ENCODE assay signal across 25 mouse cellular contexts in the genomic region with DNA sequence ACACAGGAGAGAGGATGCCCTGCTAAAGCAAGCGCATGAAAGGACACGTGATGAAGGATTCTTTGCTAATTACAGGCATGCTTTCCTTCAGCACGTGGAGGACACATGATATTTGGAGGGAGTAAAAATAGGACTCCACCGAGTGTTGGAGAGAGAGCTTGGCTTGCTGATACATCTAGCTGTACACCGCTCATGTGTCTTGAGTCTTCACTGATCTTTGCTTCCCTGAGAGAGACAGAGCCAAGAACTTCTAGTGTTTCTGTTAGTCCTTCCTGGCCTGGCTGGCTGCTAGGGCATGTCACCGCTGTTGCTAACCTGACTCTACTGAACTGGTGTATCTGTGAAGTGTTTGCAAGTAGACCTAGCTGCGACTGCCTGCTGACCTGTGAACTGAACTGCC. TPM values are rescaled to one million over a fixed set of nuclear protein-coding genes. Genes with fewer than 3 reads are reported as not detected.
DNase-seq lines count a peak whose midpoint lies in the region; ATAC-seq and TF ChIP-seq lines count a peak whose summit lies in the region.
"Had no signal": no experiment of that assay in that cellular context is flagged by ENCODE, and none has a peak within 500 bp of the region (broad histone marks: within the 10 kb centered on the region; RNA-seq: fewer than 3 reads in every experiment).

No protein-coding gene starts in this region.

- no peaks in the 10 kb centered on the region for H3K9me3 ChIP-seq in heart, embryonic 10.5 days
- no peaks in the 10 kb centered on the region for H3K9me3 ChIP-seq in heart, postnatal 0 days (replicated peaks; ENCODE audit: control insufficient read depth, low read length)
- no peaks in the 10 kb centered on the region for H3K9me3 ChIP-seq in heart, embryonic 11.5 days (replicated peaks; ENCODE audit: control insufficient read depth, low read length)
- H3K9me3 ChIP-seq: embryonic facial prominence, embryonic 15.5 days; forebrain, embryonic 15.5 days; G1E; hindbrain, embryonic 12.5 days had no signal

- no peaks in the 10 kb centered on the region for H3K27me3 ChIP-seq in heart, adult 2 months (ENCODE audit: control insufficient read depth, insufficient read depth, low read length)
- no peaks in the 10 kb centered on the region for H3K27me3 ChIP-seq in heart, embryonic 10.5 days (ENCODE audit: insufficient read depth, poor library complexity, severe bottlenecking)
- no peaks in the 10 kb centered on the region for H3K27me3 ChIP-seq in heart, postnatal 0 days (ENCODE audit: control insufficient read depth, insufficient read depth, low read length)
- no peaks in the 10 kb centered on the region for H3K27me3 ChIP-seq in heart, embryonic 11.5 days (ENCODE audit: control insufficient read depth, insufficient read depth, low read length)
- H3K27me3 ChIP-seq: embryonic facial prominence, embryonic 15.5 days; forebrain, embryonic 15.5 days; hindbrain, embryonic 12.5 days had no signal

- H3K9ac ChIP-seq in heart, adult 2 months (ENCODE audit: low read depth, low read length): no peak overlapping the region
- H3K9ac ChIP-seq in heart, postnatal 0 days (replicated peaks; ENCODE audit: low read depth, low read length): no peak overlapping the region
- H3K9ac ChIP-seq in heart, embryonic 11.5 days (ENCODE audit: low read depth, low read length): no peak overlapping the region
- H3K9ac ChIP-seq: embryonic facial prominence, embryonic 15.5 days; forebrain, embryonic 15.5 days; hindbrain, embryonic 12.5 days had no signal

- H3K36me3 ChIP-seq in heart, adult 2 months (ENCODE audit: control insufficient read depth, insufficient read depth, low read length): no peaks in the 10 kb centered on the region
- H3K36me3 ChIP-seq in heart, embryonic 10.5 days: peaks cover 53% of the 10 kb centered on the region
- H3K36me3 ChIP-seq in heart, postnatal 0 days (replicated peaks; ENCODE audit: control insufficient read depth, insufficient read depth, low read length): no peaks in the 10 kb centered on the region; the same call in 1 of the 2 replicates
- 0 out of 2 replicates have a peak, but pooled peaks cover 4% of the 10 kb centered on the region for H3K36me3 ChIP-seq in heart, embryonic 11.5 days (ENCODE audit: control insufficient read depth, insufficient read depth, low read length)
- H3K36me3 ChIP-seq: G1E had no signal

- peak; percentile 37; the same call in 1 of the 2 replicates for TF ChIP-seq EP300 in heart, adult 2 months (IDR thresholded peaks at IDR 0.05; ENCODE audit: insufficient read depth, low read depth, low read length)
- no peak for TF ChIP-seq EP300 in heart, postnatal 0 days (IDR thresholded peaks at IDR 0.05; ENCODE audit: low read depth)

- ATAC-seq in heart, postnatal 0 days (ENCODE audit: insufficient read depth, low read depth): peak; percentile 62
- ATAC-seq in heart, embryonic 11.5 days (replicated peaks; ENCODE audit: insufficient number of reproducible peaks, low FRiP score, low TSS enrichment): no peak
- ATAC-seq: CD4-positive, CD25-positive, alpha-beta regulatory T cell, adult 4 months; forebrain, embryonic 15.5 days; hindbrain, embryonic 16.5 days had no signal

- intact Hi-C loops in heart, adult 2 months (cut with DNase I): loop anchor here (10.0 kb wide), 1 partner anchor 81 kb away; the partner anchor contains the start of gene 9430015G10Rik

- WGBS in heart, adult 2 months: 69% methylated on average over 7 of the region's 7 CpGs
- 81% methylated on average over 7 of the region's 7 CpGs for WGBS in heart, embryonic 10.5 days
- 58% methylated on average over 7 of the region's 7 CpGs for WGBS in heart, postnatal 0 days
- 85% methylated on average over 7 of the region's 7 CpGs for WGBS in heart, embryonic 11.5 days (ENCODE audit: insufficient replicate concordance)

- no peaks in the 10 kb centered on the region for H3K79me2 ChIP-seq in heart, adult 2 months (replicated peaks; ENCODE audit: control insufficient read depth, insufficient read depth, low read length)

- H3K27ac ChIP-seq in heart, adult 2 months: peak overlapping the region; percentile 54
- H3K27ac ChIP-seq in heart, embryonic 10.5 days: no peak overlapping the region
- peak overlapping the region; percentile 28; the same call in 1 of the 2 replicates for H3K27ac ChIP-seq in heart, postnatal 0 days (ENCODE audit: low read depth)
- H3K27ac ChIP-seq in heart, embryonic 11.5 days (ENCODE audit: low read depth, low read length): no peak overlapping the region
- H3K27ac ChIP-seq: embryonic facial prominence, embryonic 15.5 days; forebrain, embryonic 15.5 days; hindbrain, embryonic 12.5 days had no signal

- H3K4me3 ChIP-seq in heart, adult 2 months: no peak overlapping the region
- no peak overlapping the region for H3K4me3 ChIP-seq in heart, embryonic 10.5 days
- H3K4me3 ChIP-seq in heart, postnatal 0 days (ENCODE audit: low read depth, low read length): no peak overlapping the region
- no peak overlapping the region for H3K4me3 ChIP-seq in heart, embryonic 11.5 days (ENCODE audit: low read depth, low read length)
- H3K4me3 ChIP-seq: embryonic facial prominence, embryonic 15.5 days; erythroblast, embryonic 14.5 days; forebrain, embryonic 15.5 days; hindbrain, embryonic 12.5 days had no signal

- H3K4me2 ChIP-seq in heart, postnatal 0 days (ENCODE audit: low read depth, low read length): no peak overlapping the region
- H3K4me2 ChIP-seq in heart, embryonic 11.5 days: no peak overlapping the region
- H3K4me2 ChIP-seq: embryonic facial prominence, embryonic 15.5 days; forebrain, embryonic 15.5 days; hindbrain, embryonic 12.5 days had no signal

- TF ChIP-seq POLR2A in heart, adult 2 months (IDR thresholded peaks at IDR 0.05; ENCODE audit: insufficient read depth, low read depth, low read length): no peak

- DNase-seq in gastrocnemius, adult 18-20 months (ENCODE audit: low spot score): peak; percentile 80
- DNase-seq in gastrocnemius, postnatal 4 days (ENCODE audit: low spot score in 2 of 2): no peak
- DNase-seq in heart, adult 2 months: peak in 1 of 2 experiments; percentile 41
- no peak for DNase-seq in heart, embryonic 10.5 days (ENCODE audit: low spot score)
- DNase-seq in heart, postnatal 0 days (ENCODE audit: low spot score): peak; percentile 20
- peak; percentile 87 for DNase-seq in skeletal muscle tissue, adult 2 months (ENCODE audit: low read depth, low spot score)
- DNase-seq: adrenal gland, postnatal 10 days; B cell, adult 2 months; cerebellum, adult 11 months; cerebellum, adult 8-10 months; cerebellum, postnatal 14 days; embryo, embryonic 11 days; kidney, adult 11 months; kidney, adult 9 months had no signal

- no peak for TF ChIP-seq CTCF in heart, adult 2 months (IDR thresholded peaks at IDR 0.05)
- TF ChIP-seq CTCF in heart, postnatal 0 days (IDR thresholded peaks at IDR 0.05; ENCODE audit: low read depth): no peak

- H3K4me1 ChIP-seq in heart, adult 2 months (ENCODE audit: control insufficient read depth, insufficient read depth, low read length): peaks cover 3% of the 10 kb centered on the region; the same call in 1 of the 2 replicates
- peaks cover 15% of the 10 kb centered on the region for H3K4me1 ChIP-seq in heart, embryonic 10.5 days
- H3K4me1 ChIP-seq in heart, postnatal 0 days (ENCODE audit: control insufficient read depth, insufficient read depth): peaks cover 10% of the 10 kb centered on the region; the same call in 1 of the 2 replicates
- peaks cover 13% of the 10 kb centered on the region for H3K4me1 ChIP-seq in heart, embryonic 11.5 days (ENCODE audit: control insufficient read depth, insufficient read depth, low read length)
- H3K4me1 ChIP-seq: forebrain, embryonic 15.5 days; hindbrain, embryonic 12.5 days had no signal

RNA-seq across cellular contexts. Expression of gene Tnfrsf18, which starts 1.8 kb away (rescaled TPM):
- not detected for total RNA-seq in gastrocnemius, adult 18-20 months (2021)
- total RNA-seq in gastrocnemius, postnatal 4 days (2021): under 1 TPM; 0.62 to 0.66 TPM
- total RNA-seq in heart, adult 2 months (2021): under 1 TPM in 1 of 2 experiments, not detected in 1; 0.31 TPM
- 0.80 and 0.82 TPM in 2 replicates for polyA plus RNA-seq in heart, adult 2 months (2012; rRNA removed)
- 1.4 and 1.7 TPM in 2 replicates for polyA plus RNA-seq in heart, embryonic 10.5 days (2016; fragmentation: Nextera tagmentation; extraction: Ambion mirVana)
- 2.2 TPM in 1 of 2 replicates, not detected in the other for total RNA-seq in heart, postnatal 0 days (2014; rRNA removed; ENCODE audit: low replicate concordance)
- polyA plus RNA-seq in heart, postnatal 0 days (2015; fragmentation: Nextera tagmentation; extraction: Ambion mirVana): 0.88 and 1.00 TPM in 2 replicates
- polyA plus RNA-seq in heart, embryonic 11.5 days (2014; fragmentation: Nextera tagmentation; extraction: Ambion mirVana): 1.3 and 1.7 TPM in 2 replicates
- total RNA-seq: heart, postnatal 36 days had no signal
- polyA plus RNA-seq: erythroblast, embryonic 14.5 days; G1E had no signal

RNA-seq across cellular contexts. Expression of gene Tnfrsf4, which starts 10.5 kb away (rescaled TPM):
- total RNA-seq in gastrocnemius, adult 18-20 months (2021): 1 to 10 TPM; 1.2 to 1.3 TPM
- 1 to 10 TPM in 1 of 2 experiments, under 1 TPM in 1; 0.93 to 1.4 TPM for total RNA-seq in gastrocnemius, postnatal 4 days (2021)
- total RNA-seq in heart, adult 2 months (2021): not detected
- 1.1 and 1.4 TPM in 2 replicates for polyA plus RNA-seq in heart, adult 2 months (2012; rRNA removed)
- polyA plus RNA-seq in heart, embryonic 10.5 days (2016; fragmentation: Nextera tagmentation; extraction: Ambion mirVana): 0.28 and 1.0 TPM in 2 replicates
- not detected in 2 replicates for total RNA-seq in heart, postnatal 0 days (2014; rRNA removed; ENCODE audit: low replicate concordance)
- polyA plus RNA-seq in heart, postnatal 0 days (2015; fragmentation: Nextera tagmentation; extraction: Ambion mirVana): 0.26 and 0.31 TPM in 2 replicates
- 0.21 and 0.37 TPM in 2 replicates for polyA plus RNA-seq in heart, embryonic 11.5 days (2014; fragmentation: Nextera tagmentation; extraction: Ambion mirVana)
- total RNA-seq: common myeloid progenitor, adult 5-6 weeks had no signal
- polyA plus RNA-seq: hindbrain, embryonic 16.5 days had no signal

RNA-seq across cellular contexts. Expression of gene Sdf4, which starts 31.5 kb away (rescaled TPM):
- 10 to 100 TPM; 77.2 to 85.0 TPM for total RNA-seq in gastrocnemius, adult 18-20 months (2021)
- total RNA-seq in gastrocnemius, postnatal 4 days (2021): 100 to 1,000 TPM; 116 to 117 TPM
- total RNA-seq in heart, adult 2 months (2021): 10 to 100 TPM; 79.2 to 91.0 TPM
- polyA plus RNA-seq in heart, adult 2 months (2012; rRNA removed): 23.7 and 37.1 TPM in 2 replicates
- polyA plus RNA-seq in heart, embryonic 10.5 days (2016; fragmentation: Nextera tagmentation; extraction: Ambion mirVana): 139 and 148 TPM in 2 replicates
- total RNA-seq in heart, postnatal 0 days (2014; rRNA removed; ENCODE audit: low replicate concordance): 88.4 and 114 TPM in 2 replicates
- 102 and 105 TPM in 2 replicates for polyA plus RNA-seq in heart, postnatal 0 days (2015; fragmentation: Nextera tagmentation; extraction: Ambion mirVana)
- polyA plus RNA-seq in heart, embryonic 11.5 days (2014; fragmentation: Nextera tagmentation; extraction: Ambion mirVana): 138 and 147 TPM in 2 replicates

RNA-seq across cellular contexts. Expression of gene B3galt6, which starts 31.7 kb away (rescaled TPM):
- 1 to 10 TPM; 1.3 TPM for total RNA-seq in gastrocnemius, adult 18-20 months (2021)
- 1 to 10 TPM; 4.8 to 6.0 TPM for total RNA-seq in gastrocnemius, postnatal 4 days (2021)
- 1 to 10 TPM; 2.5 to 3.0 TPM for total RNA-seq in heart, adult 2 months (2021)
- 2.7 and 3.6 TPM in 2 replicates for polyA plus RNA-seq in heart, adult 2 months (2012; rRNA removed)
- 10.7 and 12.9 TPM in 2 replicates for polyA plus RNA-seq in heart, embryonic 10.5 days (2016; fragmentation: Nextera tagmentation; extraction: Ambion mirVana)
- total RNA-seq in heart, postnatal 0 days (2014; rRNA removed; ENCODE audit: low replicate concordance): 3.9 and 11.2 TPM in 2 replicates
- 5.0 and 5.7 TPM in 2 replicates for polyA plus RNA-seq in heart, postnatal 0 days (2015; fragmentation: Nextera tagmentation; extraction: Ambion mirVana)
- polyA plus RNA-seq in heart, embryonic 11.5 days (2014; fragmentation: Nextera tagmentation; extraction: Ambion mirVana): 10.1 and 11.6 TPM in 2 replicates

RNA-seq across cellular contexts. Expression of gene Ttll10, which starts 35.0 kb away (rescaled TPM):
- total RNA-seq in gastrocnemius, adult 18-20 months (2021): not detected
- total RNA-seq in gastrocnemius, postnatal 4 days (2021): not detected
- total RNA-seq in heart, adult 2 months (2021): not detected
- 0.32 and 1.1 TPM in 2 replicates for polyA plus RNA-seq in heart, adult 2 months (2012; rRNA removed)
- 0.19 and 0.38 TPM in 2 replicates for polyA plus RNA-seq in heart, embryonic 10.5 days (2016; fragmentation: Nextera tagmentation; extraction: Ambion mirVana)
- not detected in 2 replicates for total RNA-seq in heart, postnatal 0 days (2014; rRNA removed; ENCODE audit: low replicate concordance)
- polyA plus RNA-seq in heart, postnatal 0 days (2015; fragmentation: Nextera tagmentation; extraction: Ambion mirVana): 0.08 TPM in 1 of 2 replicates, not detected in the other
- 0.36 TPM in 1 of 2 replicates, not detected in the other for polyA plus RNA-seq in heart, embryonic 11.5 days (2014; fragmentation: Nextera tagmentation; extraction: Ambion mirVana)
- total RNA-seq: common myeloid progenitor, adult 5-6 weeks; granulocyte monocyte progenitor cell, adult 5-6 weeks; heart, postnatal 36 days had no signal
- polyA plus RNA-seq: erythroblast, embryonic 14.5 days; forebrain, embryonic 15.5 days; G1E; hindbrain, embryonic 16.5 days had no signal

Comparison
In these comparisons a context has a peak if more than half of its experiments do, and no peak if none do; other contexts are left out.
1. DNase-seq: peak in gastrocnemius, adult 18-20 months (single experiment), heart, postnatal 0 days (single experiment) and skeletal muscle tissue, adult 2 months (single experiment); none in gastrocnemius, postnatal 4 days (0 of 2) and heart, embryonic 10.5 days (single experiment).
2. H3K27ac ChIP-seq: peak in heart, adult 2 months (single experiment) and heart, postnatal 0 days (single experiment); none in heart, embryonic 10.5 days (single experiment) and heart, embryonic 11.5 days (single experiment).